Mouse (Mus musculus) natural killer cell, adult 2 months (primary cell): Measurements from ENCODE around the gene Ankrd12.

Experiments used
- DNase-seq, 2 experiments: peaks; one replicate each; pipeline ENCODE4 v3.0.0; 2022; ENCODE audit warnings: low spot score in 2 of 2

The Ankrd12 gene

GRCm38 (mm10) chr17:65967751-65968150 lies 109.1 kb downstream of the Ankrd12 start:
- no peak for DNase-seq

- DNase-seq, result no peak
Observed at GRCm38 (mm10) chr17:65962263-65962662, 114.6 kb downstream of the Ankrd12 start.

- peak; percentile 66 to 72 for DNase-seq
Observed at GRCm38 (mm10) chr17:65961606-65962136, 115.2 kb downstream of the Ankrd12 start.

- no peak for DNase-seq
Observed at GRCm38 (mm10) chr17:65959011-65959410, 117.9 kb downstream of the Ankrd12 start.

GRCm38 (mm10) chr17:65958366-65958765 lies 118.5 kb downstream of the Ankrd12 start:
- no peak for DNase-seq

GRCm38 (mm10) chr17:65957782-65958325 lies 119.0 kb downstream of the Ankrd12 start:
- DNase-seq, result no peak

- no peak for DNase-seq
Observed at GRCm38 (mm10) chr17:65956993-65957781, 119.7 kb downstream of the Ankrd12 start.

GRCm38 (mm10) chr17:65956140-65956539 lies 120.7 kb downstream of the Ankrd12 start:
- DNase-seq, result no peak

GRCm38 (mm10) chr17:65953959-65954358 lies 122.9 kb downstream of the Ankrd12 start:
- DNase-seq, result no peak

- DNase-seq, result no peak
Observed at GRCm38 (mm10) chr17:65952083-65952482, 124.8 kb downstream of the Ankrd12 start.

GRCm38 (mm10) chr17:65950622-65951404 lies 126.1 kb downstream of the Ankrd12 start, which contains the start of gene Twsg1:
Twsg1 (minus strand) TSS chr17:65951226.
- DNase-seq, result peak; percentile 88 to 95

- no peak for DNase-seq
Observed at GRCm38 (mm10) chr17:65950183-65950582, 126.7 kb downstream of the Ankrd12 start.

- no peak for DNase-seq
Observed at GRCm38 (mm10) chr17:65947307-65947706, 129.6 kb downstream of the Ankrd12 start.

GRCm38 (mm10) chr17:65945420-65945819 lies 131.5 kb downstream of the Ankrd12 start:
- no peak for DNase-seq

GRCm38 (mm10) chr17:65942394-65942793 lies 134.5 kb downstream of the Ankrd12 start:
- no peak for DNase-seq

GRCm38 (mm10) chr17:65941275-65941674 lies 135.6 kb downstream of the Ankrd12 start:
- no peak for DNase-seq

GRCm38 (mm10) chr17:65940221-65940620 lies 136.7 kb downstream of the Ankrd12 start:
- DNase-seq, result no peak

GRCm38 (mm10) chr17:65939461-65940192 lies 137.3 kb downstream of the Ankrd12 start:
- no peak for DNase-seq

- no peak for DNase-seq
Observed at GRCm38 (mm10) chr17:65937671-65938070, 139.2 kb downstream of the Ankrd12 start.

GRCm38 (mm10) chr17:65933741-65934140 lies 143.1 kb downstream of the Ankrd12 start:
- peak in 1 of 2 experiments; percentile 11 for DNase-seq

GRCm38 (mm10) chr17:65931525-65931924 lies 145.4 kb downstream of the Ankrd12 start:
- no peak for DNase-seq
